Mouse (Mus musculus) gastrocnemius, postnatal 10 days (tissue): Measurements from ENCODE around the gene Pex14. TPM values are rescaled to one million over a fixed set of nuclear protein-coding genes. Genes with fewer than 3 reads are reported as not detected.
A peak's percentile ranks its signal among the peaks of the same experiment; 100 is the strongest.
"Not testable (repeated sequence)": the region's sequence is repeated elsewhere in the genome, so short reads cannot be mapped to it uniquely, and the experiment has no call there.

Experiments used
- DNase-seq: peaks from one replicate; pipeline ENCODE4 v3.0.0; 2021; ENCODE audit warnings: mixed read lengths
- total RNA-seq, 2 experiments: library from RNA; stranded (reverse); gene quantifications; 2 replicates each; pipeline ENCODE4 v1.2.3; 2021

Gene Pex14
- total RNA-seq, 2 experiments from 2014 or later, result 23.2 to 26.5 TPM

GRCm38 (mm10) chr4:149103875-149104561 is 4.3 kb upstream of the Pex14 start, which contains the start of gene Dffa:
Gene Dffa, plus strand, starts transcription at chr4:149104146.
- DNase-seq, result peak; percentile 89

GRCm38 (mm10) chr4:149101456-149101855 is 1.8 kb upstream of the Pex14 start:
- DNase-seq, result no peak

- not testable (repeated sequence) for DNase-seq
Observed at GRCm38 (mm10) chr4:149100449-149100848, 773 bp upstream of the Pex14 start.

GRCm38 (mm10) chr4:149098571-149098970 is 1.1 kb downstream of the Pex14 start:
- DNase-seq, result no peak

GRCm38 (mm10) chr4:149097956-149098355 is 1.7 kb downstream of the Pex14 start:
- no peak for DNase-seq

GRCm38 (mm10) chr4:149091364-149091763 is 8.3 kb downstream of the Pex14 start:
- DNase-seq, result no peak

- DNase-seq, result no peak
Observed at GRCm38 (mm10) chr4:149085381-149085780, 14.3 kb downstream of the Pex14 start.

GRCm38 (mm10) chr4:149081528-149081927 is 18.1 kb downstream of the Pex14 start:
- peak; percentile 54 for DNase-seq

- DNase-seq, result no peak
Observed at GRCm38 (mm10) chr4:149080111-149080510, 19.6 kb downstream of the Pex14 start.

GRCm38 (mm10) chr4:149079629-149080028 is 20.0 kb downstream of the Pex14 start:
- DNase-seq, result no peak

GRCm38 (mm10) chr4:149078261-149078660 is 21.4 kb downstream of the Pex14 start:
- DNase-seq, result no peak

GRCm38 (mm10) chr4:149075871-149076575 is 23.7 kb downstream of the Pex14 start:
- peak; percentile 45 for DNase-seq

- no peak for DNase-seq
Observed at GRCm38 (mm10) chr4:149075073-149075472, 24.6 kb downstream of the Pex14 start.

- DNase-seq, result no peak
Observed at GRCm38 (mm10) chr4:149066672-149067551, 32.8 kb downstream of the Pex14 start.

GRCm38 (mm10) chr4:149064061-149064854 is 35.4 kb downstream of the Pex14 start:
- DNase-seq, result no peak

- DNase-seq, result no peak
Observed at GRCm38 (mm10) chr4:149062406-149063318, 37.0 kb downstream of the Pex14 start.

- no peak for DNase-seq
Observed at GRCm38 (mm10) chr4:149061432-149061718, 38.3 kb downstream of the Pex14 start.

GRCm38 (mm10) chr4:149060621-149061431 is 38.9 kb downstream of the Pex14 start:
- DNase-seq, result no peak

- DNase-seq, result no peak
Observed at GRCm38 (mm10) chr4:149059713-149060112, 40.0 kb downstream of the Pex14 start.

- no peak for DNase-seq
Observed at GRCm38 (mm10) chr4:149058298-149058697, 41.4 kb downstream of the Pex14 start.
